In the genomic region with DNA sequence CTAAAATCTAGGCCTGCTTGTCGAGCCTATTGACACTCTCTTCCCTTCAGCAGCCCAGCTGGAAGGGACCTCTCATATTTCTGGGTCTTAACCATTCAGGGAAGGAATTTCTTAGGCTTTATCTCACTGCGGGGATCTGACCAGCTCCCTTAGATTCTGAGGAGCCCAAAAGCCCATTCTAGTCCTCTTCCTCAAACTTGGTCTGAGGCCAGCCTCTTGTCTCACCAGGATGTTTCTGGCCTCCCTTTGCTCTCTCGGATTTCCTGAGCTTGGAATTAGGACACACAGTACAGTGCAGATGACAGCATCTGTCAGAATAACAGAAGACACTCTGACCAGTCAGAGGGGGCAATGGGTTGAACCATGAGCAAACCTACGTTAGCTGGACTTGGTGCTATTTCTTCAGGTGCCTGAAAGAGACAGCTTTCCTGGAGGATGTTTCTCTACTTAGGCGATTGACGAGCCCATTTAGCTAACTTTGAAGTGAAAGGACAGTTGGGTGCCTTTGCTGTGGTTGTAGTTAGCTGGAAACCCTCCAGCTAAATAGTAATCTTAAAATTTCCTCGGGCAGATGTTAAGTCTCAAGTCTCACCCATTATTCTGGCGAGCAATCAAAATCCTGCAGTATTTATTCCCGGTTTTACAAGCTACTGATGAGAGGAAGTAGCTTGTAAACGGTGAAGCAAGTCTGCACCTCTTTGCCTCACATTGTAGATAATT, we compare ENCODE assay signal across 8 mouse cellular contexts. TPM values are rescaled to one million over a fixed set of nuclear protein-coding genes. Genes with fewer than 3 reads are reported as not detected.
A peak's percentile ranks its signal among the peaks of the same experiment; 100 is the strongest.
DNase-seq lines count a peak whose midpoint lies in the region; ATAC-seq lines count a peak whose summit lies in the region.

No protein-coding gene starts in this region.

- intact Hi-C loops in heart, postnatal 25 days (cut with DNase I), result loop anchor here (2.0 to 5.0 kb wide), 2 partner anchors 49 to 151 kb away; a partner anchor contains a TSS

- 0 out of 2 replicates have a peak overlapping the region, but pooled peaks have one; percentile 95 for H3K9ac ChIP-seq in kidney, embryonic 14.5 days (ENCODE audit: low read depth, low read length)

- peak; percentile 94 for DNase-seq in heart, adult 11 months
- no peak for DNase-seq in heart, postnatal 25 days (ENCODE audit: low spot score)
- peak; percentile 36 for DNase-seq in heart, adult 9 months (ENCODE audit: low spot score in 2 of 2)
- DNase-seq in lung, postnatal 14 days, result peak; percentile 58
- no peak for DNase-seq in yolk sac, embryonic 10.5 days (ENCODE audit: low spot score)
- DNase-seq in left cerebral cortex, adult 11 months (ENCODE audit: low spot score), result no peak

- ATAC-seq in kidney, embryonic 14.5 days (ENCODE audit: low FRiP score, low TSS enrichment), result no peak

- peaks cover 10% of the 10 kb centered on the region for H3K4me1 ChIP-seq in brown adipose tissue, adult 24 weeks (ENCODE audit: control insufficient read depth, insufficient read depth, insufficient read length, low read length)
- H3K4me1 ChIP-seq in kidney, embryonic 14.5 days (ENCODE audit: control insufficient read depth, insufficient read depth, low read length), result 0 out of 2 replicates have a peak, but pooled peaks cover 16% of the 10 kb centered on the region

- WGBS in kidney, embryonic 14.5 days, result 16% methylated on average over 10 of the region's 10 CpGs

- H3K27me3 ChIP-seq in kidney, embryonic 14.5 days (ENCODE audit: control insufficient read depth, insufficient read depth, low read length), result no peaks in the 10 kb centered on the region

- H3K4me3 ChIP-seq in brown adipose tissue, adult 24 weeks (ENCODE audit: insufficient read depth, low read depth, low read length), result peak overlapping the region; percentile 79
- peak overlapping the region; percentile 97 for H3K4me3 ChIP-seq in kidney, embryonic 14.5 days (ENCODE audit: low read length)

- H3K36me3 ChIP-seq in kidney, embryonic 14.5 days (ENCODE audit: control insufficient read depth, insufficient read depth, low read length), result no peaks in the 10 kb centered on the region; the same call in 1 of the 2 replicates

- no peak overlapping the region for H3K27ac ChIP-seq in brown adipose tissue, adult 24 weeks (replicated peaks; ENCODE audit: low read depth, low read length)
- H3K27ac ChIP-seq in kidney, embryonic 14.5 days (ENCODE audit: low read depth, low read length), result peak overlapping the region; percentile 42; the same call in 1 of the 2 replicates

- no peaks in the 10 kb centered on the region for H3K9me3 ChIP-seq in kidney, embryonic 14.5 days (ENCODE audit: control insufficient read depth, low read length)

- H3K4me2 ChIP-seq in kidney, embryonic 14.5 days (replicated peaks; ENCODE audit: low read depth, low read length), result peak overlapping the region; percentile 43

RNA-seq across cellular contexts. Expression of a gene that starts 1.0 kb away (rescaled TPM):
- total RNA-seq in heart, postnatal 25 days (2021), result 100 to 1,000 TPM; 166 to 170 TPM
- 240 and 287 TPM in 2 replicates for polyA plus RNA-seq in brown adipose tissue, adult 24 weeks (2012; ENCODE audit: insufficient read depth, insufficient read length, missing spikeins)
- 60.3 and 93.0 TPM in 2 replicates for polyA plus RNA-seq in kidney, embryonic 14.5 days (2014; fragmentation: Nextera tagmentation; extraction: Ambion mirVana)

RNA-seq across cellular contexts. Expression of a gene that starts 1.1 kb away (rescaled TPM):
- 10 to 100 TPM; 33.5 to 37.8 TPM for total RNA-seq in heart, postnatal 25 days (2021)
- 12.8 and 16.4 TPM in 2 replicates for polyA plus RNA-seq in brown adipose tissue, adult 24 weeks (2012; ENCODE audit: insufficient read depth, insufficient read length, missing spikeins)
- polyA plus RNA-seq in kidney, embryonic 14.5 days (2014; fragmentation: Nextera tagmentation; extraction: Ambion mirVana), result 14.8 and 23.4 TPM in 2 replicates

RNA-seq across cellular contexts. Expression of a gene that starts 40.4 kb away (rescaled TPM):
- 10 to 100 TPM; 43.3 to 50.5 TPM for total RNA-seq in heart, postnatal 25 days (2021)
- 58.6 and 109 TPM in 2 replicates for polyA plus RNA-seq in brown adipose tissue, adult 24 weeks (2012; ENCODE audit: insufficient read depth, insufficient read length, missing spikeins)
- polyA plus RNA-seq in kidney, embryonic 14.5 days (2014; fragmentation: Nextera tagmentation; extraction: Ambion mirVana), result 65.1 and 76.9 TPM in 2 replicates

RNA-seq across cellular contexts. Expression of a gene that starts 48.8 kb away (rescaled TPM):
- 10 to 100 TPM; 10.9 to 11.0 TPM for total RNA-seq in heart, postnatal 25 days (2021)
- polyA plus RNA-seq in brown adipose tissue, adult 24 weeks (2012; ENCODE audit: insufficient read depth, insufficient read length, missing spikeins), result 7.6 and 11.7 TPM in 2 replicates
- 18.5 and 21.3 TPM in 2 replicates for polyA plus RNA-seq in kidney, embryonic 14.5 days (2014; fragmentation: Nextera tagmentation; extraction: Ambion mirVana)

Comparison
In these comparisons a context has a peak if more than half of its experiments do, and no peak if none do; other contexts are left out.
1. DNase-seq: peak in heart, adult 11 months (single experiment), heart, adult 9 months (2 of 2) and lung, postnatal 14 days (single experiment); none in heart, postnatal 25 days (single experiment), yolk sac, embryonic 10.5 days (single experiment) and left cerebral cortex, adult 11 months (single experiment).